Mouse (Mus musculus) frontal cortex, postnatal 36 days (tissue): ENCODE results near the gene Golgb1.

Source experiments
- DNase-seq, 2 experiments: peaks; one replicate each; pipeline ENCODE4 v3.0.0; 2022; ENCODE audit warnings: low spot score in 2 of 2

Gene Golgb1

DNA sequence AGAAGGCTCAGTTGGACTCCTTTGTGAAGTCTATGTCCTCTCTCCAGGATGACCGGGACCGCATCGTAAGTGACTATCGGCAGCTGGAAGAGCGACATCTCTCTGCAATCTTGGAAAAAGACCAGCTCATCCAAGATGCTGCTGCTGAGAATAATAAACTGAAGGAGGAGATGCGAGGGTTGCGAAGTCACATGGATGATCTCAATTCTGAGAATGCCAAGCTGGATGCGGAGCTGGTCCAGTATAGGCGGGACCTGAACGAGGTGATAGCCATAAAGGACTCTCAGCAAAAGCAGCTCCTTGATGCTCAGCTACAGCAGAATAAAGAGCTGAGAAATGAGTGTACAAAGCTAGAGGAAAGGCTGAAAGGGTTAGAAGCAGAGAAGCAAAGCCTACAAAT is 43.6 kb downstream of the Golgb1 start:
- DNase-seq: peak in 1 of 2 experiments; percentile 38

DNA sequence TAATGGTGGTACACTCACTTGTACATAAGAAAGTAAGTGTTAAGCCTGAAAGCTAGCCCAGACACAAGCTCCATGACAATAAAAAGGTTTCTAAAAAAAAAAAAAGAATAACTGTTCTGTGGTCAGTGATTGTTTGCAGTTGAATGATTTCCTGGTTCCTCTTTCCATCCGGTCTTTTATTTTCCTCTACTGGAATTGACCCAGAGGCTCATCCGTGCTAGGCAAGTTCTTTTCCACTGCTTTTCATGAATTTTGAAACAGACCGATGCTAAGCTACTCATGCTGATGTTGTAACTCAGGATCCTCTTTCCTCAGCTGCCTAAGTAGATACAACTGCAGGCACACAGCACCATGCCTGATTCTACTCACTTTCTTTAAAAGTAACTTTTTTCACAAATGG is 45.5 kb downstream of the Golgb1 start:
- DNase-seq: no peak

DNA sequence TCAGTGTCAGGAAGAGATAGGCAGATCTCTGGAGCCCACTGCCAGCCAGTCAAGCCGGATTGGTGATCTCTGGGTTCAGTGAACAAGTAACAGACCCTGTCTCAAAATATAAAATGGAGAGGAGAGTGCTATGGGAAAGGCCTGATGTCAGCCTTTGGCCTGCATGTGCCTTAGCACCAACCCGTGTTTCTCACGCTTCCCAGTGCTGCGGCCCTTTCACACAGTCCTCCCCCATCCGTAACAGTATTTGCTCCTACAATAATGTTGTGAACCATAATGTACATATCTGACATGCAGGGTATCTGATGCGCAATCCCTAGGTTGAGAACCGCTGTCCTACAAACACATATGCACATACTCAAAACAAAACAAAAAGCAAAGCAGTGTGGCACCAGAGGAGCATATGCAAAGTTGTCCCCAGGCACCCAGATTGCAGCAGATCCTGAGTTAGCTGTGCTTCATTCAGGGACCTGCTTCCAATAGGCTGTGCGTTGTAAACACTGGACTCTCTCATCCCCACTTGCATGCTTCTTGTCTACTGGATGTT is 46.2 kb downstream of the Golgb1 start:
- DNase-seq: no peak

DNA sequence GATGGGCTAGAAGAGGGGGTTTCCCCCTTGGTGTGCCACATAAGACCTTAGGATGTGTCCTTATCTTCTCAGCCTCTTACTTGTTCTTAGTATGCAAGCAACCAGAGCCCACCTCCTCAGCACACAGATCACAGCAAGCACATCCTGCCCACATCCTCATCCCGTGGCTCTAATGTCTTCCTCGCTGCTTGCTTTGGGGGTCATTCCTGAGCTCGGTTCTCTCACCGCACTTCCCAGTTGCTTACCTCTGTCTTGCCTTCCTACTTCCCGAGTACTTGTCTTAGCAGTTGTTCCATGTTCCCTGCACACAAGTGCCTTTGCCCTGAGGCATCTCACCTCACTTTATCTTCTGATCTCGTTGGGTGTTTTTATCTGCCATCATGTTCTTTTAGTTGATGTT is 47.0 kb downstream of the Golgb1 start:
- DNase-seq: no peak

DNA sequence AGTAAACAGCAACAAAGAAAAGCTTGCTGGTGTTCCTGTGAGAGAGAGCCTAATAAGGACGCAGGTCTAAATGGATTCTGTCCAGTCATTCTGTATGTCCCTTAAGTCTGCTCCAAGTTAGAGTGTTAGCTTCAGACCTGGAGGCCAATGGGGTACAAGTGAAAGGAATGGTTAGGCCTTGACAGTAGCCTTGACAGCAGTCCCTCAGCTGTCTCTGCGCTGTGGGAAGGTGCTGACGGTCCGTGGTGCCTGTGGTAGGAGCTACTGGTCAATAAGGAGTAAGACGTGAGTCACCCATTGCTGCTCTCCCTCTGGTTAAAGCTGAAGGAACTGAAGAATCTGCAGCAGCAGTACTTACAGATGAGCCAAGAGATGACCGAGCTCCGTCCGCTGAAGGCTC is 49.4 kb downstream of the Golgb1 start:
- DNase-seq: no peak

DNA sequence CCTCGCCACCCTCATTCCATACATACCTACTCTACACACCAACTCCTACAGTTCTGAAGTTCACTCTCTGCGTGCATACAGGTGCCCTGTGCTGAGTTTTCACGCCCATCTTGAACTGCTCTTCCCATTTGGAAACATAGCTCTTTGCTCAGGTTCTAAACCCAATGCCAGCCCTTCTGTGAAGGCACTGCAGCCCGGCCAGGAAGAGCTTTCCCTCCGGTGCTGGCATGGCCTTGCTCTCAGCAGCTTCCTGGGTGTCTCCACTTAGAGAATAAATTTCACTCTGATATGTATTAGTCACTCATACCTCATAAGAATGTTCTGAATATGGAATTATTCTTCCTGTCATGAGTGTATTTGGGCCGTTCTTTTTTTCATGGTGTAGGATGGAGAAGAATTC is 50.4 kb downstream of the Golgb1 start:
- DNase-seq: no peak

DNA sequence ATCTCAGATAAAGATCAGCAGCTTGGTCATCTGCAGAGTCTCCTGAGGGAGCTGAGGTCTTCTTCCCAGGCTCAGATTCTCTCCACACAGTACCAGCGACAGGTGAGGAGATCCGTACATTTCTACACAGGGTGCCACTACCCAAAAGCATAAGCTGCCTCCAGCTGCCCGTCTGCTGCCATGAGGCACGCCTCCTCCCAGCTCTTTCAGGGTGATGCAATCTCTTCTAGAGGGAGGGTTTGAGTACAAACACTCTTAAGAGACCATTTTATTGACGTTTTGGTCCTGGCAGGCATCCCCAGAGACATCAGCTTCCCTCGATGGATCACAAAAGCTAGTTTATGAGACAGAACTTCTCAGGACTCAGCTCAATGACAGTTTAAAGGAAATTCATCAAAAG is 50.9 kb downstream of the Golgb1 start:
- peak in 1 of 2 experiments; percentile 46 for DNase-seq

DNA sequence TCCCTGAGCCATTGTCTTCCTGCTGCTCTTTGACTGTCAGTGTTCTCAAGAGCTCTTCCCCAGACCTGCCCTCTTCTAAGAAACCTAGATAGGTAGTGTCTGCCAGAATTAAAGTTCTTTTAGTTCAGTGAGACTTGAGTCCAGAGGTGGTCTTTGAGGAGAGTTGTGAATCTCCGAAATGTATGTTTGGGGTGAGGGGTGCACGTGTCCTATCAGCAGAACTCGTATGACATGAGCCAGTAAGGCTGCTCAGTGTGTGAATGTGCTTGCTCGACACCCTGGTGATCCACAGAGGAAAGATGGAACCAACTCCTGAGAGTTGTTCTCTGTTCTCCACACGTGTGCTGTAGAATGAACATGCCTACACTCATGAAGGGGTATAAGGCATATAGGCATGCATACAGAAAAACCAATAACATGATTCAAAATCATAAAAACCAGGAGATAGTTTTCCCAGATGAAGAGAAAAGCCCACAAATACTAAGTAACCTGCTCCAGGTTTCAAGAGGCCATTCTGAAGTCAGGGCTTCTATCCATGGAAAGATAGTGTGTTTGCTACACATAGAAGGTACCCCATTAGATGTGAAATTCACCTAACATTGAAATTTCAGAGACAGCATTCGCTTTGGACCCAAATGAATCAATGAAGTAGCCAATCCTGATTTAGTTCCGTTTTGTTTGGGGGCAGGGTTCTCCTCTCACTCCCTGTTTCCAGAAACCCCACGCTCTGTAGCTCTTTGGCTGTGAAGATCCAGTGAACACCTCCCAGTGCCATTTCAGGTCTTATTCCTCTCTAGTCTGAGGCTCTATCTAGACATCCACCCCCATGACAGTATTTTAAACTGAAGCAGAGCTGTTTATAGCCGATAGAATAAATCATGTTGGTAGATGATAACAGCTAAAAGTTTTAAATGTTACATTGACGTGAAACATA is 51.8 kb downstream of the Golgb1 start:
- DNase-seq: peak in 1 of 2 experiments; percentile 39

DNA sequence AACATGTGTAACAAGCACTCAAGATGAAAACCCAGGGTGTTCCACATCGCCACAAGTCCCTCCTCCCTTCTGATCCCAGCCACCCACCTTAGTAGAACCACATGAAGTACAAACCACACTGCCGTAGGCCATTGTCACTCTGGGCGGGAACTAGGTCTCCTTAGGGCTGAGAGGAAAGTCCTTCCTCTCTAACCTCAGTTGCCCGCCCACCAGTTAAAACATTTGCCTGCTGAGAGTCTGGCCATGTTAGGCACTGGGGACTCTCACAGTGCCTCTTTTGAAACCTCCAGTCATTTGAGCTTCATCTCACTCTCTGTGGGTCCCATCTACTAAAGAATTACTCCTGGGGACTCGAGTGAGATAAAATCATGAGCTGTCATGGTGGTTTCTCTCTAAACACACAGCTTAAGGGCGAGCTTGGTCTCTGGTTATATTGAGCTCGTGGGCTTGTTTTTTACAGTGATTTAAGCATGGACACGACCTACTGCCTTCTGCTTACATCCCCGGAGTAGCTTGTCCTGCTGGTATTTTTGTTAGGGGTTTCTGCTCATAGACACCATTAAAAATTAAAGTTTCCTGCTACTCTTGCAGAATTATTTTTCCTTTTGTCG is 52.7 kb downstream of the Golgb1 start:
- no peak for DNase-seq

DNA sequence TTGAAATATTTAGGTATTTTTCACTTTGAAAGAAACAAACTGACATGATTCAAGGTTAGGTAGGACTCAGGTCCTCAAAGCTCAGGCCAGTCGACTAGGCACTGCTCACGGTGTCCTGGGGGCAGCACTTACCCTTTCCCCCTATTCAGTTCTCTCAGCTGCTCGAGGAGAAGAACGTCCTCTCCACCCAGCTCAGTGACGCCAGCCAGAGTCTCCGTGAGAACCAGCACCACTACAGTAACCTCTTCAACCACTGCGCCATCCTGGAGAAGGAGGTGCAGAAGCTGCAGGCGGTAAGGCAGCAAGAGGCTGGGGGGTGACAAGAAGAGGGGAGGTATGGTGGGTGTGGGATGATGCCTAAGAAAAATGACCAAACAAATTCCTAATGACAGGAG is 53.2 kb downstream of the Golgb1 start:
- no peak for DNase-seq

DNA sequence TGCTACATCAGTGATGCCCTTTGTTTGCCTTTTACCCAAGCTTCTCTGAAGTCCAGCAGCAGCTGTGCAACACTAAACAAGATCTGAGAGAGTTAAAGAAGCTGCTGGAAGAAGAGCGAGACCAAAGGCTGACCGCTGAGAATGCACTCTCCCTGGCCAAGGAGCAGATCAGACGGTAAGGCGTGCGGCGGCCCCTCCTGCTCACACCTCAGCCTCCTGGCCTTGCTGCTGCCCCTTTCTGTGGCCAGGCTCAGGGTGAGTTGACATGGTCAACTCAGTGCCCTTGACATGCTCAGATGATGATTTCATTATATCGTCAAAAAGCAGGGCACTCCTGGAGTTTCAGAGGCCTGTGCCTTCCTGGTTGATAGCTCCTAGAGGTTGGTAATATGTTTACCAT is 54.3 kb downstream of the Golgb1 start:
- no peak for DNase-seq

DNA sequence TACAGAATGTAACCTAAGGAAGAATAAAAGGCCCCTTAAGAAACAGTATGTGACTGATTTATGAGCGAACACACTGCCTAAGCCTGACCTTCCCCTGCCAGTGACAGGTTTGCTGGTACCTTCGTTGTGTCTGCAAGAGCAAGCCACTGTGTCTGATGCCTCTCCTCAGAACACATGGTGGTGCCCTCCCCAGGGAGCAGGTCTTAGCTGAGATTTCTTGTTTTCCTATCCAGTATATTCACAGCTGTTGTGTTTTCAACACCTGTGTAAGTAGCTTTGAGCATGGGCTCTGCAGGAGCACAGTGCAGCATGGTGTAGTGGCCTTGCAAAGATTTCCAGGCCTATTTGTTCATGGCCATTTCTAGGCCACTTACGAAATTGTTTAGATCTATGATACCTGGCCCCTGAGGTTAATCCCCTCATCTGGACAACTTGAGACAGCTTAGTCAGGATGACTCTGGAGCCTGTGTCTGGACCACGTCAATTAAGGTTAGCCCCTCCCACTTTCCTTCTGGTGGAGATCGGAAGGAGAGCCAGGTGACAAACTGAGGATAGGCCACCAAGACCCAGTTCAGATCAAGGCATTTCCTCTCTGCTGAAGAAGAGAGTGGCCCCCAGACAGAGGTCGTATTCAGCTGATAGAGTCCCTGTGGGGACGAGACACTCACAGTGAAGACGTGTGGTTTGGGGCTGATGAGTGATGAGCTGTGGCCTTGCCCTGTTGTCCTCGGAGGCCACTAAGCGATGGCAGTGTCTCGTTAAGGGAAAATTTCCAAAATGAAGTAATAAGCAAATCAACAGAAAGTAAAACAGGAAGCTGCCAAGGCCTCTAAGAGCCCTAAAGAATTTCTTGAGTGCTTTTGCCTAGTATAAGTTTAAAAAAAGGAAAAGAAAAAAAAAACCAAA is 55.5 kb downstream of the Golgb1 start:
- no peak for DNase-seq

DNA sequence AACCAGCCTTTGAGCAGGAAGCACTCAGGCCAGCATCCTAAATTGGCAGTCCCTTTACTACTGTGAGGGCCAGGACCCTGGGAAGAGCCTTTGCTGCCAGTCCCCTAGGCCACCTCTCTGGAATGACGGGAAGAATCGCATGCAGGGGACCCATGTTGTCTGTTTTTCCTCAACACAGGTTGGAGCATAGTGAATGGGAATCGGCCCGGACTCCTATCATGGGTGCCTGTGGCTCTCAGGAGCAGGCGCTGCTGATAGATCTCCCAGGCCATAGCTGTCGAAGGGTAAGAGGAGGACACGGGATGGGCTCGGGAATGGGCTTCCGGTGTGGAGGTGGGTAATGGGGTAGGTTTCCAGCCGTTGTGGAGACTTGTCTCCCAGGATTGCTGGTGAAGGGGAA is 56.4 kb downstream of the Golgb1 start:
- DNase-seq: no peak

DNA sequence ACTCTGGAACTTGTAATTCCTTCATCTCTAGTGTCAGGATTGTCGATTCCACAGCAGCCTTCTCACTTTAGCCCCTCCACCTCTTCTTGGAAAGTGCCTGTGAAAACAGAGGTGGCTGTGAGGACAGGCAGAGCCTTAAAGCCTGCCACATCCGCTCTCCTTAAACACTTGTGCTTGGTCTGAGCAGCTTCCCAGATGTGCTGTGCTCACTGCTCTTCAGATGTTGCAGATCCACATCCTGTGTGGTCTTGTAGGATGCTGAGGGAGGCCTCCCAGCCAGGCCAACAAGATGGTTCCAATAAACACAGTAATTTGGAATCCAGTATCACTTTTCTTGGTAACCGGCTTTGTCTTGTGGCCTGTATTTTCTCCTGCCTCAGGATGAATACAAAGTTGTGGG is 57.0 kb downstream of the Golgb1 start:
- no peak for DNase-seq

DNA sequence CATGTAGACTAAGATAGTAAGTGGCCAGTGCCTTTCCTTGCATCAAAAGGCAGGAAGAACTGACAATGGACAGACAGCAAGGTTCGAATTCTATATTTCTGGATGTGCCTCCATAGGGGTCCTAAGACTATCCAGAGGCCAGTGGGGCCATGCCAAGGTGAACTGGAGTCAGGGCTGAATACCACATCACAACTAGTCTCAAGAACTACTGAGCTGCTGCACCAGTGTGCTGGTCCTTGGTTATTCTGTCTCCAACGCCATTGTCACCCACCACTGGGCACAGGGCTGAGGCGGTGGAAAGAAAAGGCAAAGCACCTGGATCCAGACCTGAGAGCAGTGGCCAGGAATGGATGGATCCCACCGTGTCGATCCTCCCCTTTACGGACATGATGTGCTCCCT is 57.6 kb downstream of the Golgb1 start:
- DNase-seq: no peak

DNA sequence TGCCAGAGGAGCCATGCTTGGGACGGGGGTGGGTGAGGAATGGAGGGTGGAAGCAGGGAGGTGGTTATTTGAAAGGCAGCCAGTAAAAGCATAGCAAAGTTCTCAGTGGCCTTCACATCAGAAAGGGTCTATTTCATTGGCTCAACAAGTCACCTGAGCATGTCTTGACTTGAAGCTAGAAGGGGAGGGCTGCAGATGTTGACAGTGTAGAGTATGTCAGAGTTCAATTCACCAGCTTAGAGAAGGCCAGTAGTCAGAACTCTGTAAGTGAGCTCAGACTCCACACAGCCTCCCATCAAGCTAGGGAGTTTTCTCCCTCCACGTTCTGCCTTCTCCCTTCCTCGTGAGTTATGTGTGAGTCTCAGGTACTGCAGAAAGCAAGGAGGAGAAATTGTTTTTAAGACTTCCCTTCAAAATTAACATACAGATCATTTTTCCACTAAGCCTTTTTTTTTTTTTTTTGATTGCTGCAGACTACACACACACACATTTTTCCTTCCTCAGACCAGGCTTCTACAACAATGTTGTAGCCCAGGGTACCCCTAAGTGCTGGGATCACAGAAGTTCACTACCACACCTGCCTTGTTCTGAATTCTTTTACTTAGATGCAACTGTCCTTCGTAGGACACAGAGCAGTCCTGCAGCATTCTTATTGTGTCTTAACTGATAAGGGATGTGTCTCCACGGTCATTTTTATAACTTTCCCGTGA is 59.3 kb downstream of the Golgb1 start:
- DNase-seq: no peak

DNA sequence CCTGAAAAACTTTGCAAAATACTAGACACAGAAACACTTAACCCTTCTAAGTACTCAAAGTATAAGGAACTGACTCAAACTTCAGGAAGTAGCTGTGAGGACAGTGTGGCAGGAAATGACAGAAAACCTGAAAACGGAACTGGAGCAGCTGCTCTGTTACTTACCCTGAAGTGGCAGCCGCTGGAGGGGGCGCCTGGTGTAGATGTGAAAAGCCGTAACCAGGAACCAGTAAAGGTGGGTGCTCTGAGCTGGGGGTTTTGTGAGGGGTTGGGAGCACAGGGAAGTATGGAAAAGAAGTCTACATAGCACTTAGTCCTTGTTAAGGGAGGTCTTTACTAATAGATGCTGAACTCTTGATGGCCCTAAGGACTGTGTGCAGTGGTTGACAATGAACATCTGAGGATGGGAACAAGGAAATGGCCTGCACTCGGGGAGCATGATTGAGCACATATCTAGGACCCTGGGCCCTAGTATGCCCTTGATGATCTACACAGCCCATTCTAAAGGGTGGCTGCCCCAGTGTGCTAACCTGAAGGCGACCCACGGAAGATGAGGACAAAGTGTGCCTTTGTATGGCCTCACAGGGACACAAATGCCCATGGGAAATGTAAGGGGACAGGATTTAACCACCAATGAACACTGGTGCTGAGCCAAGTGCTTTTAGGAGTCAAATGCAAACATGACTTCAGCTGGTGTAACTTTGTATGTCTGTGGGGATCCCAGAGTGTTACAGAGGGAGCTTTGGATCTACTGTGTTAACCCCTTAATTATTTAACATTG is 60.1 kb downstream of the Golgb1 start, which contains the start of gene Hcls1:
Gene Hcls1 (plus strand): TSS at position 143 of the 780 bp plus-strand sequence.
- no peak for DNase-seq

DNA sequence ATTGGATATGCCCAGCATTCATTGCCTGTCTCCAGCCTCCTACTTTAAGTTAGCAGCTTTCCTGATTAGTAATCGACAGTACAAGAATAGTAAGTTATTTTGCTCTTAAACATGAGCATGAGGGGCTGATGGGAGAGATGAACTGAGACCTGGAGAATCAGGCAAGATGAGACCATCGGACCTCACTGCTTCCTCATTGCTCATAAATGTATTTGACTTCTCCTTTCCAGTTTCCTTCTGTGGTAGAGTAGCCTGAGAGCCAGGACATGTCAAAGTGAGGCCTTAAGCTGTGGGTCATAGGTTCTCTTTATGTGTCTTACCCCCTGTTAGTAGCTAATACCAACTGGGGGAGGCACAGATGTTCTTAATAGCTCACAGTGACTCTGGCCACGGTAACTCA is 60.9 kb downstream of the Golgb1 start:
- DNase-seq: no peak

DNA sequence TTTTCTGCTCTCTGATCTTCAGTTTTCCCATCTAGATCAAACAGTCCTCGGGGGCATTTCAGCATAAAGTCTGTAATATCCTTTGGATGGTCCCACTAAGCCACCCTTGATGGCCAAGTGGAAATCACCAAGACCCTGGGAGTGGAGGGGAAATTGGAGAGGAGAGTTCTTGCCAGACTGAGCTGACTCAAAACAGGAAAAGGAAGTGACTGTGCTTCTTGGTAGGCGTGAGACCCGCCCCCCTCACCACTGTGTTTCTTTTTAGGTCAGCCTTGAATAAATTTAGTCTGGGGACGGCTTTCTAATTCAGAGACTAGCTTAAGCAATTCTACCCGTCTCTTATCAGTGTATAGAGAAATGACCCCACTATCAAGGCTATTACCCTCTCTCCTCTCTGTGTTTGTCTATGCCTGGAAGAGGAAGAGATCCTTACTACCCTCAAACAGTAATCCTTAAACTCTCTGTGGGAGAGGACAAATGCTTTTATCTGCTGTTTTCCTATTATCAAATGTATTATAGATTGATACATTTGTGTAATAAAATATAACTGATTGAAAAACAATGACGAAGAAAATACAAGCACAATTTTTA is 66.3 kb downstream of the Golgb1 start:
- DNase-seq: no peak

DNA sequence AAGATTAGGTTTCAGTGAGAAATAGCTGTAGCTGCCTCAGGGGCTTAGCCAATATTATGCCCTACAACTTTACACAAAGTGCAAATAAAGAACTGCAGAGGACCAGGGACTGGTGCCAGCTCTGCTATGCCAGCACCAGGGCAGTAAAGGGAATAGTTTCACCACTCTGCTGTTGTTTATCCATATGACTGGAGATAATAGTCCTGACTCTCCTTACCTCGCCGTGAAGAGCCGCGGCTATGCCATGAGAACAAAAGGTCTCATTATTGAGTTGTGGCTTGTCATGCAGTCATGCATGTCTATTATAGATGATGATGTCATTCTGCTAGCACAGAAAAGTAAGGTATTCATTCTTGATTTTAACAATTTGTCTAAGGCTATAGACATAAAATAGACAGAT is 67.0 kb downstream of the Golgb1 start:
- no peak for DNase-seq
